Comparison of ENCODE assay signal across 21 mouse cellular contexts in genomic region chr13:56444112-56444511, GRCm38 (mm10). TPM values are rescaled to one million over a fixed set of nuclear protein-coding genes. Genes with fewer than 3 reads are reported as not detected.
"Had no signal": no experiment of that assay in that cellular context is flagged by ENCODE, and none has a peak within 500 bp of the region (broad histone marks: within the 10 kb centered on the region; RNA-seq: fewer than 3 reads in every experiment).

No protein-coding gene starts in this region.

- DNase-seq: kidney, adult 9 months; kidney, postnatal 14 days; kidney, postnatal 4 days; left cerebral cortex, postnatal 4 days; liver, postnatal 0 days; lung, embryonic 14.5 days; thymus, postnatal 25 days had no signal

- ATAC-seq: liver, postnatal 0 days; lung, postnatal 0 days; midbrain, embryonic 16.5 days had no signal

RNA-seq across cellular contexts. Expression of gene Slc25a48, which starts 6.0 kb away (rescaled TPM):
- polyA plus RNA-seq: lung, postnatal 0 days; macrophage; midbrain, embryonic 12.5 days; midbrain, embryonic 16.5 days; neural tube, embryonic 14.5 days had no signal

RNA-seq across cellular contexts. Expression of gene Gm3045, which starts 17.7 kb away (rescaled TPM):
- polyA plus RNA-seq: kidney, embryonic 16.5 days; limb, embryonic 12.5 days; liver, embryonic 11.5 days; liver, embryonic 14.5 days; liver, postnatal 0 days; lung, embryonic 14.5 days; lung, postnatal 0 days; macrophage; midbrain, embryonic 12.5 days; midbrain, embryonic 16.5 days; neural tube, embryonic 11.5 days; neural tube, embryonic 14.5 days; stomach, embryonic 14.5 days; stomach, postnatal 0 days; thymus, postnatal 0 days had no signal

RNA-seq across cellular contexts. Expression of gene Il9, which starts 37.9 kb away (rescaled TPM):
- polyA plus RNA-seq: kidney, embryonic 16.5 days; limb, embryonic 12.5 days; limb, embryonic 15.5 days; liver, embryonic 11.5 days; liver, embryonic 14.5 days; liver, postnatal 0 days; lung, embryonic 14.5 days; lung, postnatal 0 days; macrophage; midbrain, embryonic 12.5 days; midbrain, embryonic 16.5 days; neural tube, embryonic 11.5 days; neural tube, embryonic 14.5 days; stomach, embryonic 14.5 days; stomach, postnatal 0 days had no signal
